Mouse (Mus musculus): Measurements from ENCODE around the gene Naa15.
A peak's percentile ranks its signal among the peaks of the same experiment; 100 is the strongest.

GRCm38 (mm10) chr3:51373544-51373943, 41.4 kb upstream of the Naa15 start:
- TF ChIP-seq CTCF (IDR thresholded peaks at IDR 0.05): peak; percentile 34
- no peak for TF ChIP-seq EP300 (IDR thresholded peaks at IDR 0.05)
